Mouse (Mus musculus) forebrain, embryonic 13.5 days (tissue): Measurements from ENCODE around the gene Gm14214. TPM values are rescaled to one million over a fixed set of nuclear protein-coding genes. Genes with fewer than 3 reads are reported as not detected.

ENCODE experiments used
- polyA plus RNA-seq: library from polyadenylated mRNA; unstranded; fragments of >200 nt; fragmentation: Nextera tagmentation; extraction: Ambion mirVana; gene quantifications from 2 replicates; pipeline ENCODE4 v1.2.1, GENCODE M21; 2015

The Gm14214 gene
- polyA plus RNA-seq, 1 experiment from 2014 or later = not detected

Other genes starting within 250 kb of the Gm14214 start
- 1.4 TPM in 2 replicates for gene 1700003F12Rik, start 222.9 kb downstream of the Gm14214 start, polyA plus RNA-seq
- 0.49 and 0.68 TPM in 2 replicates for gene Actl10, start 218.3 kb downstream of the Gm14214 start, polyA plus RNA-seq
- 19.8 and 25.4 TPM in 2 replicates for gene Necab3, start 211.1 kb downstream of the Gm14214 start, polyA plus RNA-seq
- gene E2f1, start 200.1 kb downstream of the Gm14214 start, polyA plus RNA-seq = 20.8 and 22.8 TPM in 2 replicates
- gene Pxmp4, start 166.3 kb downstream of the Gm14214 start, polyA plus RNA-seq = 10.7 and 13.0 TPM in 2 replicates
- gene Zfp341, start 156.7 kb downstream of the Gm14214 start, polyA plus RNA-seq = 1.5 and 2.0 TPM in 2 replicates
- gene 4930519P11Rik, start 156.6 kb downstream of the Gm14214 start, polyA plus RNA-seq = 0.79 and 0.88 TPM in 2 replicates
- gene Chmp4b, start 118.3 kb downstream of the Gm14214 start, polyA plus RNA-seq = 22.4 and 24.9 TPM in 2 replicates
- gene Raly, start 21.1 kb upstream of the Gm14214 start, polyA plus RNA-seq = 33.1 and 41.4 TPM in 2 replicates
- gene a, start 21.4 kb upstream of the Gm14214 start, polyA plus RNA-seq = 0.39 and 0.49 TPM in 2 replicates
- gene Eif2s2, start 122.9 kb upstream of the Gm14214 start, polyA plus RNA-seq = 88.1 and 97.0 TPM in 2 replicates
- 0.06 and 0.14 TPM in 2 replicates for gene Gm14226, start 248.2 kb upstream of the Gm14214 start, polyA plus RNA-seq